Mouse (Mus musculus): ENCODE data around the gene 1110051M20Rik. TPM values are rescaled to one million over a fixed set of nuclear protein-coding genes. Genes with fewer than 3 reads are reported as not detected.
A peak's percentile ranks its signal among the peaks of the same experiment; 100 is the strongest.

The 1110051M20Rik gene
- polyA plus RNA-seq, 1 experiment from 2014 or later: 7.7 TPM

DNA sequence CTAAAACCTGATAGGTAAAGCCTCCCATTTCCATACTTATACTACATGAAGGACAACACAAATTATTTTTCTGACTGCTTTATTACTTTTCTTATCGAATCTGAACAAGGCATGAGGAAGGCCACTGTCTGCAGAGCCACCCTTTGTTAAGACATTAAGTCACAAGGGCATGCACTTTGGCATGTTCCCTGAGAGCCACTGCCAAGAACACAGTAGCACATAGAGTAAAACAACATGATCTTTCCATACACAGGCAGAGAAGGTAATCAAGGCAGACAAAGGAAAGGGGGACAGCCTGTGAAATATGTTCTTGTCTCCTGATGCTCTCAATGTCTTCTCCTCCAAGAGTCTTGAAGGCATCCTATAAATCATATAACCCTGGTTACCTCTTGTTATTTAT is 30.7 kb downstream of the 1110051M20Rik start:
- WGBS (ENCODE audit: insufficient replicate concordance): 53% methylated on average over 1 of the region's 1 CpGs
- Histone ChIP-seq H3K27ac (no peak overlapping the region), H3K27me3 (no peaks in the 10 kb centered on the region), H3K4me3 (replicated peaks) (no peak overlapping the region), H3K4me2 (no peak overlapping the region), H3K9ac (no peak overlapping the region), H3K4me1 (replicated peaks) (peaks cover 3% of the 10 kb centered on the region; the same call in 1 of the 2 replicates), H3K36me3 (no peaks in the 10 kb centered on the region), H3K9me3 (replicated peaks) (no peaks in the 10 kb centered on the region)
- DNase-seq (no peak), ATAC-seq (ENCODE audit: low read depth) (no peak)

DNA sequence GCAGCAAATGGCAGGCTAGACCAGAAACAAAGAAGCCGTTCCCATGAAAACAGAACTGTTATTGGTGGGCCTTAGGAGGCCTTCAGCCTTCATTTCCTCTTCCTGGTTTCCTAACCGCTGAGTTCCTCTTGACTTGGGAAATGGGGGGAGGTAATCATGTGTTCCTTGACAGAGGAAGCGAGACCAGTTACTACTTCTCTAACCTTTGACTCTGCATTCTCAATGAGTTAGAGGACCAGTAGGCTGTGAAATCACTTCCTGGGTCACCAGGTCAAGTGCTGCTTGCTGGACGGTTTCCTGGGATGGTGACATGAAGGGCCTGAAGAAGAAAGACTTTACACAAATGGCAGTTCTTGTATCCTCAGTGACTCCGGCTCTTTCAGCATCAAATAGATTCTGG is 32.1 kb downstream of the 1110051M20Rik start:
- no peak; the same call in 1 of the 2 replicates for ATAC-seq (ENCODE audit: low read depth)

DNA sequence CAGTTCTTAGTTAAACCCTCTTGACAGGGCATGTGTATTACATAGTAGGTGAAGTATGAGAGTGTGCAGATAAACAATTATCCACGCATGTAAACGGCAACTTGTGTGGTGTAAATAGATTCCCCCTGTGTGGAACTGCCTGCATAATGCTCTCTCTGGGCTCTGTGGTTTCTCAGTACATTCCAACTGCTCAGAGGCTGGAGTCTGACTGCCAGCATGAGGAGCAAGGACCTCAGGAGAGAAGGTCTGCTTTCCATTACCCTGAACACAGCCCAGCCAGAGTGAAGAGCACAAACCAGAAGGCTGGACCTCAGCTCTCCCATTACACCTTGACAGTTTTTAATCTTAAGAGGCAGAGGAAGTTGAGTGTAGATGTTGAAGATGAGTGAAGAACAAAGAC is 33.0 kb downstream of the 1110051M20Rik start:
- DNase-seq: no peak
- Histone ChIP-seq H3K4me2 (no peak overlapping the region), H3K9ac (no peak overlapping the region), H3K27me3 (no peaks in the 10 kb centered on the region), H3K4me1 (replicated peaks) (peaks cover 3% of the 10 kb centered on the region; the same call in 1 of the 2 replicates), H3K27ac (no peak overlapping the region), H3K4me3 (replicated peaks) (no peak overlapping the region), H3K9me3 (replicated peaks) (no peaks in the 10 kb centered on the region), H3K36me3 (no peaks in the 10 kb centered on the region)
- 68% methylated on average over 2 of the region's 2 CpGs for WGBS (ENCODE audit: insufficient replicate concordance)
- ATAC-seq (ENCODE audit: low read depth): no peak

More for the DNA sequence above, 32.1 kb downstream of the 1110051M20Rik start:
- Histone ChIP-seq H3K4me3 (replicated peaks) (no peak overlapping the region), H3K9me3 (replicated peaks) (no peaks in the 10 kb centered on the region), H3K9ac (no peak overlapping the region), H3K4me1 (replicated peaks) (peaks cover 3% of the 10 kb centered on the region; the same call in 1 of the 2 replicates), H3K27ac (no peak overlapping the region), H3K4me2 (no peak overlapping the region), H3K36me3 (no peaks in the 10 kb centered on the region), H3K27me3 (no peaks in the 10 kb centered on the region)
- no peak for DNase-seq
- 50% methylated on average over 5 of the region's 5 CpGs for WGBS (ENCODE audit: insufficient replicate concordance)

DNA sequence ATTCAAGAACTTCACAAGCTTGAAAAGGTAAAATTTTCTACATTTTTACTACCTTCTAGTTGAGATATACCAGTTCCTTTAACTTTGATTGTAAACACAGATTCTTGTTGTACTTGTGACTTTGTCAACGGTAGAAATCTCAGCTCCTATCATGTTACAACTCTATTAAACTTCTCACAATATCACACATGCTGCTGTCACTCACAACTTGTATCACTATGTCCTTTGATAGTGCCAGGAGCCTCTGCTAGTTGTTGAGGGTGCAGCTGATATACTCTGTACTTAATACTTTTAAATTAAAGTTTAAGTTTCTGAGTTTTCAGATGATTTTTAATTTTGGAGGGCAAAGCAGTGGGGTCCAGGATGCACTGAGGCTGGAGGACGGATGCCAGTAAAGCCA is 36.5 kb downstream of the 1110051M20Rik start:
- no peak for DNase-seq

DNA sequence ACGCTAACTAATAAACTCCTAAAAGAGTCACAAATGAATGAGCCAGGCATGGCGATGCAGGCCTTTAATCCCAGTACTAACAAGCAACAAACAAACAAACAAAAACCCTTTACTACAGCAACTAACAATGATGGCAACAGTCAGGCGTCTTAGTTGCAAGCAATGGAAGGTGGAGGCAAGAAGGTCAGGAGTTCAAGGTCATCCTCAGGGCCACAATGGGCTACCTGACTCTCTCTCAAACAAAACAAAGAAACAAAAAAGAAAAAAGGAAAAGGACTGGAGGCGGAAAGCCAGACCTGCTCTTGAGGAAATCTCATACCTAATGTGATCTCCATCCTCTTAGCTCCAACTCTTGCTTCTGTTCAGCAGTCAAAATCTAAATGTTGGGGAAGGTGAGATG is 39.4 kb downstream of the 1110051M20Rik start:
- H3K9me3 ChIP-seq (replicated peaks): no peaks in the 10 kb centered on the region
- no peak overlapping the region for H3K4me3 ChIP-seq (replicated peaks)
- 70% methylated on average over 4 of the region's 4 CpGs for WGBS (ENCODE audit: insufficient replicate concordance)
- H3K4me1 ChIP-seq (replicated peaks): no peaks in the 10 kb centered on the region
- H3K9ac ChIP-seq: no peak overlapping the region
- H3K27me3 ChIP-seq: no peaks in the 10 kb centered on the region
- ATAC-seq (ENCODE audit: low read depth) (no peak), DNase-seq (no peak)
- no peak overlapping the region for H3K27ac ChIP-seq
- H3K4me2 ChIP-seq: no peak overlapping the region
- no peaks in the 10 kb centered on the region for H3K36me3 ChIP-seq

More for the DNA sequence above, 36.5 kb downstream of the 1110051M20Rik start:
- no peaks in the 10 kb centered on the region for H3K27me3 ChIP-seq
- no peak overlapping the region for H3K4me3 ChIP-seq (replicated peaks)
- H3K27ac ChIP-seq: no peak overlapping the region
- H3K4me2 ChIP-seq: no peak overlapping the region
- peaks cover 3% of the 10 kb centered on the region; the same call in 1 of the 2 replicates for H3K4me1 ChIP-seq (replicated peaks)
- ATAC-seq (ENCODE audit: low read depth): no peak
- WGBS (ENCODE audit: insufficient replicate concordance): 64% methylated on average over 2 of the region's 2 CpGs
- no peaks in the 10 kb centered on the region for H3K36me3 ChIP-seq
- no peaks in the 10 kb centered on the region for H3K9me3 ChIP-seq (replicated peaks)
- no peak overlapping the region for H3K9ac ChIP-seq

DNA sequence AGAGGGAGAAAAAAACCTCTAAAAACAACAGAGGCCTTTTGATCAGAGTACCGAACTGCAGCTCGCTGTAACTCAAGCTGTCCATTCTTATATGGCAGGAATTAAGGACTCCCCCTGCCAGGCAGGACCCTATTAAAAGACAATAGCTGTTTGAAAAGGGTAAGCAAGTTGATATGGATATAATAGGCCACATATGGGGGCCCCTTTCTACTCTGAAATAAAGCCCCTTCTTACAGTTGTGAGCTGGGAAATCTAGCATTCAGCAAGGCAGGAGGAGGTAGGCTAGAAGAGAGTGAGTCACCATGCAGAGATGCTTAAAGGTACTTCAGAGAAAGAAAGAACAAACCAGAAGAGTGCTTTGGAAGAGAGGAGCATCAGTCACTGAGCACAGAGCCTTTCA is 44.8 kb downstream of the 1110051M20Rik start:
- no peak overlapping the region for H3K4me2 ChIP-seq
- H3K27ac ChIP-seq: no peak overlapping the region
- DNase-seq: no peak
- H3K9me3 ChIP-seq (replicated peaks): no peaks in the 10 kb centered on the region
- peaks cover 3% of the 10 kb centered on the region for H3K4me1 ChIP-seq (replicated peaks)
- H3K9ac ChIP-seq: no peak overlapping the region
- no peak overlapping the region for H3K4me3 ChIP-seq (replicated peaks)
- 69% methylated on average over 2 of the region's 2 CpGs for WGBS (ENCODE audit: insufficient replicate concordance)
- H3K36me3 ChIP-seq: no peaks in the 10 kb centered on the region
- ATAC-seq (ENCODE audit: low read depth): no peak
- no peaks in the 10 kb centered on the region for H3K27me3 ChIP-seq

DNA sequence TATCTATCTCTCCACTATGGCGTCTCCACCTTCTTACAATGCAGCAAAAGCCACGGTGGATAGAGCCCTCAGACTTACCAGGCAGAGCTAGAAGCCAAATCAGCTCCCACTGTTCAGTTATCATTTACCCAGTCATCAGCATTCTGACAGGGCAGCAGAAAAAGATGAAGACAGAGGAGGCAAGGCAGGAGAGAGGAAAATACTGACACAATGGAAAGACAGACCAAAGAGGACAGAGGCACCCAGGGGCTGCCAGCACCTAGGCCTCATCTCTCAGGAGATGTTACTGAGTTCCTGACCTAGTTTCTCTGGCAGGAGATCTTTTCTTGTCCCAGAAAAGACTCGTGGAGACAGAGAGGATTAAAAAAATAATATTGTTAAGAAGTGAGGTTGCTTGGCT is 45.3 kb downstream of the 1110051M20Rik start:
- DNase-seq (no peak), ATAC-seq (ENCODE audit: low read depth) (no peak)
- Histone ChIP-seq H3K36me3 (no peaks in the 10 kb centered on the region), H3K9me3 (replicated peaks) (no peaks in the 10 kb centered on the region), H3K4me3 (replicated peaks) (no peak overlapping the region), H3K4me2 (no peak overlapping the region), H3K4me1 (replicated peaks) (peaks cover 3% of the 10 kb centered on the region), H3K27me3 (no peaks in the 10 kb centered on the region), H3K9ac (no peak overlapping the region), H3K27ac (no peak overlapping the region)
- 37% methylated on average over 3 of the region's 3 CpGs for WGBS (ENCODE audit: insufficient replicate concordance)

DNA sequence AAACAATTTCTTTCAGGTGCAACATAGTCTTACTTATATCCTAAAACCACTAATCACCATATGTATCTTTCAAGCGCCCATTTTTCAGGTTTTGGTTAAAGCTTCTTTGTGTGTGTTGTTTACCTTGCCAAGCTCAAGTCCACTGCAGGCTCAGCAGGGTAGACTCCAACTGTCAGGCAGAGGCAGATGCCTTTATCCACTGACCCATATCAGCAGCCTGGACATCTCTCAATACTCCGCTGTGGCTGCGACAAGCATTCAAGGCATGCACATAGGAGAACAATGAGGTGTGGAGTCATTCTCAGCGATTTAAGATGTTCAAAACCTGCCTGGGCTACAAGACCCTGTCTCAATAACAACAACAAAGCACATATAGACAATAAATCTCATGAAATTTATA is 50.4 kb downstream of the 1110051M20Rik start:
- Histone ChIP-seq H3K4me3 (replicated peaks) (no peak overlapping the region), H3K9me3 (replicated peaks) (no peaks in the 10 kb centered on the region), H3K9ac (no peak overlapping the region), H3K36me3 (no peaks in the 10 kb centered on the region), H3K27me3 (no peaks in the 10 kb centered on the region), H3K4me2 (no peak overlapping the region), H3K4me1 (replicated peaks) (peaks cover 19% of the 10 kb centered on the region), H3K27ac (no peak overlapping the region)
- 66% methylated on average over 4 of the region's 4 CpGs for WGBS (ENCODE audit: insufficient replicate concordance)
- no peak for ATAC-seq (ENCODE audit: low read depth)
- no peak for DNase-seq

DNA sequence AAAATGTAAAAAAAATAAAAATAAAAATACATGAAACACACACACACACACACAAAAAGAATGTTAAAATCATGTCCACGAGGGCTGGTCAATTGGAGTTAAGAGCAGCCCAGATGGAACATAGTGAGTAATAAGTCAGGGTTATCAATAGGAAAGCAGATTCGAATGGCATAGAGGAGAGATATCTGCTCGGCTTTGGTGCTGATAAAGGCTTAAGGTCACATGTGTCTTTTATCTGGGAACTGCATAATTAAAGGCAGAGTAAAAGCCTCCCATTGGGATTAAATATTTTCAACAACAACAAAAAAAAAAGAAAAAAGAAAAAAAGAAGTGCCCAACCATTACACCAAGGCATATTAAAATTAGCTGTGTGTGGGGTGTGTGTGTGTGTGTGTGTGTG is 55.8 kb downstream of the 1110051M20Rik start:
- Histone ChIP-seq H3K4me2 (peak overlapping the region; percentile 37; the same call in 1 of the 2 replicates), H3K9me3 (replicated peaks) (no peaks in the 10 kb centered on the region), H3K36me3 (no peaks in the 10 kb centered on the region), H3K9ac (peak overlapping the region; percentile 8; the same call in 1 of the 2 replicates), H3K4me1 (replicated peaks) (peaks cover 43% of the 10 kb centered on the region), H3K4me3 (replicated peaks) (no peak overlapping the region), H3K27ac (peak overlapping the region; percentile 53; the same call in 1 of the 2 replicates), H3K27me3 (no peaks in the 10 kb centered on the region)
- peak; percentile 37 for DNase-seq
- WGBS (ENCODE audit: insufficient replicate concordance): 13% methylated on average over 3 of the region's 3 CpGs
- peak; percentile 82 for ATAC-seq (ENCODE audit: low read depth)

DNA sequence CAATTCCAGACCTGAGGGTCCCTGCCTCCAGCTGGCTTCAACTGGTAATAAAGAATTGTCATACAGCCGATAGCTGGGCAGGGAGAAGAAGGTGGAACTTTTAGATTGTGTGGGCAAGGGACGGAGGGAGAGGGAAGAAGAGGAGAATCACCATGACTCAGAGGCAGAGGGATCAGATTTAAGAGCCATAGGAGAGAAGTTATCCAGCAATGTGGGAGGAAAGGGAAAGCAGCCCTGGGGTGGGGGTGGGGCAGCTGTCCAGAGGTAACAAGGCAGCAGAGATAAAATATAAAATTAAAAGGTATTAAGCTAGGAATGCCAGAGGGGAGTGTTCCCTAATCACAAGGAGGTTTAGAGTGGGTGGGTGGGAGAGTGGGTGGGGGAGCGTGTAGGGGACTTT is 56.2 kb downstream of the 1110051M20Rik start:
- no peaks in the 10 kb centered on the region for H3K36me3 ChIP-seq
- peak overlapping the region; percentile 37 for H3K4me2 ChIP-seq
- 53% methylated on average over 3 of the region's 3 CpGs for WGBS (ENCODE audit: insufficient replicate concordance)
- H3K9me3 ChIP-seq (replicated peaks): no peaks in the 10 kb centered on the region
- no peaks in the 10 kb centered on the region for H3K27me3 ChIP-seq
- H3K4me1 ChIP-seq (replicated peaks): peaks cover 43% of the 10 kb centered on the region
- H3K4me3 ChIP-seq (replicated peaks): no peak overlapping the region
- no peak for ATAC-seq (ENCODE audit: low read depth)
- H3K27ac ChIP-seq: no peak overlapping the region
- peak overlapping the region; percentile 8; the same call in 1 of the 2 replicates for H3K9ac ChIP-seq
- DNase-seq: no peak

DNA sequence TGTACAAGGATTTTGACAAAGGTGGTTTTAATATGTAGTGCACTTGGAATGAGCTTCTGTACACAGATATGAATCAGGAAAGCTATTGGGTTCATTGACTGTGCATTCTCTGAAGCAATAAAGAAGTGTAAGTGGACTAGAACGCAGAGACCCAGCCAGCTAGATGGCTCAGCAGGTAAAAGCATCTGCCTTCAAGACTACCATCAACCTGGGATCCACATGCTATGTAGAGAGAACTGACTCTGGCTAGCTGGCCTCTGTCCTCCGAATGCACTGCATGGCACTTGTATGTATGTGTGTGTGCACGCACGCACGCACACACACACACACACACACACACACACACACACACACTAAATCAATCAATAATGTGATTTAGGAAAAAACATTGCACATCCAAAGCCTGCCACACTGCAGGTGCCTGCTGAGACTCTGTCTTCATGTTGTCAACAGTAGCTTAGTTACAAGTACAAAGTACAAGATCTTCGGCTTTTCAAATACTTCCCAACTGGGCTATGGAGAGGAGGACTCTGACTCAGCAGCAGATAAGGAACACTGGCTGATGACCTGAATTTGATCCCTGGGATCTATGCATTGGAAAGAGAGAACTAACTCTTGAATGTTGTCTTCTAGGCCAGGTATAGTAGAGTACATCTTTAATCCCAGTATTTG is 57.1 kb downstream of the 1110051M20Rik start:
- H3K27ac ChIP-seq: 0 out of 2 replicates have a peak overlapping the region, but pooled peaks have one; percentile 1
- no peak for DNase-seq

More for the DNA sequence above, 57.1 kb downstream of the 1110051M20Rik start:
- ATAC-seq (ENCODE audit: low read depth): peak; percentile 34
- WGBS (ENCODE audit: insufficient replicate concordance): 76% methylated on average over 6 of the region's 6 CpGs
- no peak overlapping the region for H3K9ac ChIP-seq
- H3K27me3 ChIP-seq: no peaks in the 10 kb centered on the region
- H3K4me1 ChIP-seq (replicated peaks): peaks cover 43% of the 10 kb centered on the region
- H3K9me3 ChIP-seq (replicated peaks): no peaks in the 10 kb centered on the region
- H3K36me3 ChIP-seq: no peaks in the 10 kb centered on the region
- no peak overlapping the region for H3K4me2 ChIP-seq
- H3K4me3 ChIP-seq (replicated peaks): no peak overlapping the region
